Mouse (Mus musculus): ENCODE measurements around the gene Def6.

- TF ChIP-seq CTCF (IDR thresholded peaks at IDR 0.05; ENCODE audit: low read depth) (peak; percentile 51), EP300 (optimal IDR thresholded peaks at IDR 0.05) (no peak)
These were observed 16.2 kb downstream of the Def6 start for GRCm38 (mm10) chr17:28223561-28224391.
